Mouse (Mus musculus) 3T3-L1 (cell line): ENCODE measurements around the gene Ppm1b.

Experiments
- DNase-seq: peaks from one replicate; pipeline ENCODE4 v3.0.0-alpha.2; 2015; ENCODE audit warnings: low read depth, low spot score

Ppm1b gene

DNA sequence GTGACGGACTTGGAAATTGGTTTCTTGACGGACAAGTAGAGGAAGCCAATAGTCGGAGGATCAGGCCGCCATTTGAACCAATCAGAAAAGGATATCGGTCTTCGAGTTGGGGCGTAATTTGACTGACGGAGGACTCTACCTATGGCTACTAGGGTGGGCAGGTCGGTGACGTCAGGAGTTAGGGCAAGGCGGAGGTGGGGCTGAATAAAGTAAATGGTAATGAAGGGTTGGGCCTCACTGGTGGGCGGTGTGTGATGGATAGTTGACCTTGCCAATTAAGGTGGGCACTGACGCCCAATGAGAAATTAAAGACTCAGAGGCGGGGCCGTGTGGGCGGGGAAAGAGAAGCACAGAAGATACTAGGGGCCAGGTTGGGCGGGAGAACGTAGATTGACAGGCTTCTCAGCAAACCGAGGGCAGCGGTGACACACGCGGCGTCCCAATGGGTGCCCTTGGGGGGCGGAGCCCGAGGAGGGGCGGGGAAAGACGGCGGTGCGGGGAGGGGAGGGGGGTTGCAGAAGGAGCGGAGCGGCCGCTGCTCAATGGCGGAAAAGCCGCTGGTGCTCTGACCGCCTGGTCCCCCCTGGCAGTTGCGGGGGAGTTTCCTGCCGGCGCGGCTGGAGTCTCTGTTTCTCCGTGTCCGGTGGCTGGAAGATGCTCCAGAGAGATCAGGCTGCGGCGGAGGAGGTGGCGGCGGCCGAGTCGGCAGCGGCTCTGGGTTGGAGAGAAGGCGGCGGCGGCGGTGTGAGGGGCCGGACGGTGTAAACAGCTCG is 1.1 kb downstream of the Ppm1b start:
- peak; percentile 100 for DNase-seq

DNA sequence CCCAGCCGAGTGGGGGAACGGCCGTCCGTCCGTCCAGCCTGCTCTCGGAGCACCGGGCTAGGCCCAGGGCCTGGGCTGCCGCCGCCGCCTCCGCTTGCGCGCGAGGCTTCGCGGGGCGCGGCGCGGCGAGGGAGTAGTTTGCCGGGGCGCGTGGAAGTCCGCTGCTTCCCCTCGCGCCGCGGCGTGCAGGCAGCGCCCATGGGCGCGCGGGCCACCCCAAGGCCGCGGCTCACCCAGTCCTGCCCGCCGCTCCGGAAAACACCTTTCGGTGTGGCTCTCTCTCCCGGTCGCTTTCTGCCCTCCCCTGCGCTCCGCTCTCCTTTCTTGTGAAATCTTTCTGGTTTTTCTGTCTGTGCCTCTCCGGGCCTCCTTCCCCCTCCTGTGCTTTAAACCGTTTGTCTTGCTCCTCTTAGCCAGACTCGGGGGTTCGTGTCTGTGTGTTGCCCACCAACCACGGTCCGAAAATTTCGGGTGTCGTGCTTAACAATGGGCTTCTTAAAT is 1.9 kb downstream of the Ppm1b start:
- DNase-seq, result peak; percentile 33

DNA sequence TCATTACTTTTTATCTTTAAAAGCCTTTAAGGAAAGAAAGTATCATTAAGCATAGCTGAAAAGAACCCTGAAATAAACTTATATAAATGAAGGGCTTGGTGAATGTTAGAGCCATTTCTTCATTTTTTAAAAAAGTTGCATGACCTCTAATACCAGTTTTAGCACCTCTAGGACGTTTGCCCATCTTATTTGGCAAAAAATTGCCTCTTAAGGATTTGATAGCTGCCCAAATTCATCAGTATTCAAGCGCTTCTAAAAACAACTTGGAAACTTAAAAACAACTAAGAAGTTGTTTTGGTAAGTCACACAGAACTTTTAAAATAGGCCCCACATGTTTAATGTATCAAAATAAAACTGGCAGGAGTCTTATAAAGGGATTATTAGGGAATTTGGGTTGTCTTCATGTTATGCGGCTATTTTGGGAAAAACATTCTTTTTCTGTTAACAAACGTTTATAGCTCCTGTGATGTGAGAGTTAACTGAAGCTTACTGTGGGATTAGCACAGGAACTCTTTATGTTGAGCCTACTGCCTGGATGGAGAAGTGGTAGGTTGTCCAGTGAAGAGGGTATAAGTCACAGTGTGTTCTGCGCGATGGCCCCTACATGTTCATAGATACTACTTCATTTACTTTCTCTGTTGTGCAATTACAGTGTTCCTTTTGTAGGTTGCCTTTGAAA is 2.6 kb downstream of the Ppm1b start:
- peak; percentile 29 for DNase-seq

DNA sequence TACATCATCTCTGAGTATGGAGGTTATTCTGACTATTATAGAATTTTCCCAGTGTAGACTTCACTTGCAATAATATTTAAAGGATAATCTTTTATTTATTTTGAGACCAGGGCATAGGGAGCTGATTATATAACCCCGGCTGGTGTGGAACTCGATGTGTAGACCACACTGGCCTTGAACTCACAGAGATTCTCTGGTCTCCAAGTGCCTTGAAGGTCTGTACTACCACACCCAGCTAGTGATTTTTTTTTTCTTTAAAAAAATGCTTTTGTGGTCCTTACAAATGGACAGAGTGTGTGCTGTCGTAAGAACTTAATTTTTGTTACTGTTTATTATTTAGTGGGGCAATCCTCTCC is 3.1 kb downstream of the Ppm1b start:
- no peak for DNase-seq

DNA sequence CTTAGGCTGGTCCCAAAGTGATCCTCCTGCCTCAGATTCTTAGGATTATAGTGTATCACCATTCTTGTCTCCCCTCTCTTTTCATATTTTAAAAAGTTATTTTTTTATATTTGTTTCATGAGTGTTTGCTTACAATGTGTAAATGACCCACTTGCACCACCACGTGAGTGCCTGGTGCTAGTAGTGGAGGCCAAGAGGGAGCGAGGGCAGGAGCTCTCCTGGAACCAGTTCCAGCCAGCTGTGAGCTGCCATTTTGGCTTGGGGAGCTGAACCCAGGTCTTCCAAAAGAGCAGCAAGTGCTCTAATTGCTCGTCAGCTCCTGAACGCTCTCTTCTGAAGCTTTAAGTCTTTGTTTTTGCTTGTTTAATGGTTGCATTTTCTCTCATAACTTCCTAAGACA is 3.6 kb downstream of the Ppm1b start:
- no peak for DNase-seq

DNA sequence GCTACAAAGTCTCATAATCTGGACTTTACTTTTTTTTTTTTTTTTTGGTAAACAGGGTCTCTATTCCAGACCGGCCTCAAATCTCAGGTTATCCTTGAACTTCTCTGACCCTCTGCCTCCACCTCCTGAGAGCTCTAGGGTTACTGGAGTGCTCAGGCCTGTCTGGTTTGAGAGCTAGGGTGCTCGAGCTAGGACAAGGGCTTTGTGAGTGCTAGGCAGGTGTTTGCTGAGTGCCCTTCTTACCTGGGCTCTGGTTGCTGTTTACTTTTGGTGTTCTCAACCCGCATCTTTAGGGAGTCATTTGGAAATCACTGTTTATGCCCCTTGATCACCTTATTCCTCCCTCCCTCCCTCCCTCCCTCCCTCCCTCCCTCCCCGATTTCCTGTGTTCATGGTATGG is 5.5 kb downstream of the Ppm1b start:
- DNase-seq, result no peak

DNA sequence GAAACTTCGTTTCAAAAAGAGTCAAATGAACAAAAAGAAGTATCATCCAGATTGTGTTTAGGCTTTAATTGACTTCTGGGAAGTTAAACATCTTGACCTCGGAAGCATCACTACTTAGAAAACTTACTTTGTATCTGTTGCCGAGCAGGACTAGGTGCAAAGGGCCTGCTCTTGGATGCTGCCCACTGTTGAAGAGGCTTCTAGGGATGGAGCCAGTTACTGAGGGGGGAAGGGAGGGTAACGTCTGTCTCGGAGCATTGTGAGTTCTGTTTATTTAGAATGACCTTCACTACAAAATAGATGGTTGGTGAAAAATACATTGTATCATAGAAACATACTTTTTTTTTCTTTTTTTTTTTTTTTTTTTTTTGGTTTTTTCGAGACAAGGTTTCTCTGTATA is 7.1 kb downstream of the Ppm1b start:
- DNase-seq, result no peak

DNA sequence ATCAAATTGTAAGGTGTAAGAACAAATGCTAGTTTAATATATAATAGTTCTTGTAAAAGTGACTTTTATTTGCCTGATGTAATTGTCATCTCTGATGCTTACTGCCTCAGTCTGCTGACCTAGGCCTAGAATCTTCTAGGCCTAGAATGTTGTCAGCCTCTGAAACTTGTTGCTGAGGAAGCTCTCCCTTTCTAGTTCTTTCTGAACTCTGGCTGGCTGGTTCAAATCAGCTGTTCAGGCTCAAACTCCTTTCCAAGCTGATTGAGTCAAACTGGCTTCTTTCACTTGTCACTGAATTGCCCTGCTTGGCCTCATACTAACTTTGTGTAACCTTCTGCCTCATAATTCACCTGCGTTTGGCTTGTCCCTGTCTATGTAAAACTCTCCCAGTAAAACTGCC is 9.7 kb downstream of the Ppm1b start:
- no peak for DNase-seq

DNA sequence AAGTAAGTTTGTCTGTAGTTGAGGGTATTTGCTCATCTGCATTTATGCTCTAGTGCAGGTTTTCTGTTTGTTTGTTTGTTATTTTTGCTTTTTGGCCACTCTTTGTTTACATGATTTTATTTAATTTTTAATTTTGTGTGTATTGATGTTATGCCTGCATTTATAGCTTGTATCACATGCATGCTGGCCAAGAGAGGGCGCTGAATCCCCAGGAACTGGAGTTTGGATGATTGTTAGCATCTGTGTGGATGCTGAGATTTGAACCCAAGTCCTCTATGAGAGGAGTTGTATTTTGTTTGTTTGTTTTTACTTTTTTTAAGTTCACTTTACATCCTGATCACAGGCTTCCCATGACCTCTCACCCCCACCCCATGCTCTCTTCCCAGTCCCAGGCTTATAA is 10.5 kb downstream of the Ppm1b start:
- DNase-seq, result no peak

DNA sequence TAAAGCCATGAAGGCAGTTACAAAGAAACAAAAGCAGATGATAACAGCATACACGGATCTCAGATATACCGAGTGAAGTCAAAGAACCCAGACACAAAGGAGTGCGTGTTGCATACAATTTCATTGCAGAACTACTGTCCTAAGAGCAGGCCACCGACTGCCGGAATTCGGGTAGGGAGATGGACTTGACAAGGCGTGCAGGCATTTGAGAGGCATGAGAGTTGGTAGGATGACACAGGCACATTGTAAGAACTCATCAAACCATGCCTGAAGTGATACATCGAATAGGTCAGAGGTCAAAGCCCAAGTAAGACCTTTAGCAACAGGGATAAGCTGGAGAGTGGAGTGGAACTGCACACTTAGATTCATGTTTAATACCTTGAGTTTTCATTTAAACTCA is 13.4 kb downstream of the Ppm1b start:
- DNase-seq, result no peak

DNA sequence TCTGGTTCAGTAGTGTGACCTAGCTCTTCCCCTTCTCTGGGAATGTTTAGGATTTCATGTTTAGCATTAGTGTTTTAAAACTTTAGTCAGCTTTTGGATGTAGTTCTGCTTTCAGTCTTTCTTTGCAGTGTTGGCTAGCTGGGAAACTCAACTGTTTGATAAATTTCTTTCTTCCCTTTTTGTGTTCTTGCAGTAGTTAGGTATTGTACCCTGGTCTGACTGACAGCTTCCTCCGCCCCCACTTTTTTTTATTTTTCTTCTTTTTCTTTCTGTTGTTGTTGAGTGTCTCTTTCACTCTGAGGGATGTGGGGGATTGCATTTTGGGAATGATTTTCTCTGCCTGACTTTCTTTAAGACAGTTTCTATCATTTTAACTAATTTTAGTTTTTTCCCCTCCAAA is 25.2 kb downstream of the Ppm1b start:
- no peak for DNase-seq

DNA sequence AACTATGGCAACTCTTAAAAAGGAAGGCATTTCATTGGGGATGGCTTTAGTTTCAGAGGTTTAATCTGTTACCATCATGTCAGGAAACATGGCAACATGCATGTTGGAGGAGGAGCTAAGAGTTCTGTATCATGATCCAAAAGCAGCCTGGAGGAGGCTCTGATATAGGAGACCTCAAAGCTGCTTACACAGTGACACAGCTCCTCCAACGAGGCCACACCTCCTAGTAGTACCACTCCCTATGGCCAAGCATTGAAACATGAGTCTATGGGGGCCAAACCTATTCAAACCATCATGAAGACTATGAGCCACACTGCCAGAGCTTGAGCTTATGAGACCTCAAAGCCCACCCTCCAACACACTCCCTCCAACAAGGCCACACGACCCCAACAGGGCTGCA is 26.2 kb downstream of the Ppm1b start:
- DNase-seq, result no peak

DNA sequence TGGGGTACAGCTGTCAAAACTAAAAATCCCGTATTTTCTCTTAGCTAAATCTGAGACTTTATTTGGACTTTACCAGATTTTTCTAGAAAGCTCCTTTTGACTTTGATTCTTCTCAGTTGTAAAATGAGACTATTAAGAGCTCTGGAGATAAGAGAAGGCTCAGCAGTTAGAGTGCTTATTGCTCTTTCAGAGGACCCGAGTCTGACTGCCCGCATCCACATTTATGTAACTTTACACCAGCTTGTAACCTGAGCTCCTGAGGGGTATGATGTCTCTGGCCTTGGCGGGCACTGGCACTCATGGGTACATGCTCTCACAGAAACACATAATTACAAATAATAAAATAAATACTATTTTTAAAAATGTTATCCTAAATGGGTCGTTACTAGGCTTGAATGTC is 29.8 kb downstream of the Ppm1b start:
- no peak for DNase-seq

DNA sequence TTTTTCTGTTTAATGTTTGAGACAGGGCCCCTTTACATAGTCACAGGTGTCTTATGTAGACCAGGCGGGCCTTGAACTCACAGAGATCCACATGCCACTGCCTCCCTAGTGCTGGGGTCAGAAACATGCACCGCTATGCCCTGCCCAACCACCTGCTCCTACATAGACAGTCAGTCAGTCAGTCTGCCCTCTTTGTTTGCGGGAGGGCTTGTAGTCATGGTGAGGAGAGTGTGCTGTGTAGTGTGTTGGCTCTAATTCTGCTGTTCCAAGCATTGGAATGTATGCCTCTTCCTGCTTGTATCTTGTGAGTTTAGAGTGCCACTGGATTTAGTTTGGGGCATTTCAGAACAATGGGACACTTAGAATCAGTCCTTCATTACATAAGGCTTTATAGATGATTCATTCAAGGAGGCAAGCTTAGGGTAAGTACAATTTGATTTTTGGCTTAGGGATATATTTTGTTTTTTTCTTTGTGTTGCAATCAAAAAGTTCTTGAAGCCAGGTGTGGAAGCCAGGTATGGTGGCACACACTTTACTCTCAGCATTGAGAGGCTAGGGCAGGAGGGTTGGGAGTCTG is 31.4 kb downstream of the Ppm1b start:
- peak; percentile 7 for DNase-seq

DNA sequence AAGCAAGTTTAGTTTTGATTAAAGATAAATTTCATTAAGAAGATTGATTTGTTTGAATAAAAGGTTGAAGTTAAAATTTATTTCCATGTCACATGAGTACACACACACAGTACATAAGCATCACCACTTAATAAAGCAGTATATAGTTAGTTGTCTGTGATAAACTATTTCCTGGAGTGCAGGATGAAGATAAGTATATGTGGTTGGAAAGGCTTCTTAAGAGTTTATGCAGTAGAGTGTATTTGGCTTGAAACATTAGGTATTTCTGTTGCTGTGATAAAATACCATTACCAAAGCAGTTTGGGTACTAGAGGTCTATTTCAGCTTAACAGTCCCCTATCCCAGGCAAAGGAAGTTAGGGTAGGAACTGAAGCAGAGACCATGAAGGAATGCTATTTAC is 32.0 kb downstream of the Ppm1b start:
- DNase-seq, result no peak

DNA sequence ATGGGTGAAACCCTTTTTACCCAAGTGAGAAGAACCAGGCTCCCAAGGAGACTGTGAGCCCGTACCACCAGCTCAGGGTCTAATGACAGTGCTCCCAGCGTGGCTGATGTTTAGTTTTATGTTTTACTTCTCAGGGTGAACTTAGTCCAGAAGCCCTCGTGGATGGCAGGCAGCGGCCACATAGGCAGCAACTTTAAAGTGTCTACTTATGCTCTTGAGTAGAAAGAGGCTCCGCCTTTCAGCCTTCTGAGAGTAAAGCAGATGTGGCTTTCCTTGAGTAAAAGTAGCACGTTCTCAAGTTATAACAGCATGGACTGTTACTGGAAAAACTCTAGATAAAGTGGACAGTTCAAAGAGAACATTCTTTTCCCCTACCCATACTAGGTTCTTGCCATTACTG is 39.3 kb downstream of the Ppm1b start:
- no peak for DNase-seq

DNA sequence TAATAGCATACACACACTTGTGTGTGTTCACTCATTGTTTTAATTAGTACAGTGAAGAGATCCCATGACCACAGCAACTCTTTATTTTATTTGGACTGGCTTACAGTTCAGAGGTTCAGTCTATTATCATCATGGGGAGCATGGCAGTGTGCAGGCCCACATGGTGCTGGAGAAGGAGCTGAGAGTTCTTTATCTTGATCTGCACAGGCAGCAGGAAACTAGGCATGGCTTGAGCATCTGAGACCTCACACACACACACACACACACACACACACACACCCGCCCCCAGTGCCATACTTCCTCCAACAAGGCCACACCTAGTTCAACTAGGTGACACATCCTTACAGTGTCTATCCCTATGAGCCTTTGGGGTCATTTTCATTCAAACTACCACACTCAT is 41.1 kb downstream of the Ppm1b start:
- DNase-seq, result no peak

DNA sequence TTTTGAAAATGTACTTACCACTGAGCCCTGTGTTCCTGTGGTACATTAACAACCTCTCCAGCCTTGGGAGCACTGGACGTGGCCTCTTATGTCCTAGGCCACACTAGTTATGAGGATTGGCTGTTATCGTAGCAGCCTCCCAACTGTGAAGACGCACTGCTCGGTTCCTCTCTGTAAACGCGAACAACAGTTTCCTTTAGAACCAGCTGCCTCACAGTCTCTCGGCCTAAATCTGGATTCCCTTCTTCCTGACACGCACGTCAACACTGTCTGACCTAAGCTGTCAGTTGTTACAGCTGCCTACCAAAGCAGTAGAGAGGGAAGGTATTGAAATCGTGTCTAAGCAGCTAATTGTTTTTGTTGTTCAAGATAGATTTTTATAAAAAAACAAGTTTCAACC is 43.1 kb downstream of the Ppm1b start:
- DNase-seq, result no peak

DNA sequence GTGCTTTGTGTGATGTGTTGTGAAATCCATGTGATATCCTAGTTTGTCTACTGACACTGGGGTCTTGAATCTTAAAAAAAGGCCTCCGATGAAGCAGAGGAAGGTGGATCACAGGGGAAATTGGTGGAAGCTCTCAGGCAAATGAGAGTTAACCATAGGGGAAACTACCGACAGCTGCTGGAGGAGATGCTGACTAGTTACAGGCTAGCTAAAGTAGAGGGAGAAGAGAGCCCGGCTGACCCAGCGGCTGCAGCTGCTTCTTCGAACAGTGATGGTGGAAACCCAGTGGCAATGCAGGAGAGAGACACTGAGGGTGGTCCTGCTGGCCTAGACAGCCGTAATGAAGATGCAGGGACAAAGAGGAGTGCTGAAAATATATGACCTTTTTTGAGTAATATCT is 56.9 kb downstream of the Ppm1b start:
- no peak for DNase-seq

DNA sequence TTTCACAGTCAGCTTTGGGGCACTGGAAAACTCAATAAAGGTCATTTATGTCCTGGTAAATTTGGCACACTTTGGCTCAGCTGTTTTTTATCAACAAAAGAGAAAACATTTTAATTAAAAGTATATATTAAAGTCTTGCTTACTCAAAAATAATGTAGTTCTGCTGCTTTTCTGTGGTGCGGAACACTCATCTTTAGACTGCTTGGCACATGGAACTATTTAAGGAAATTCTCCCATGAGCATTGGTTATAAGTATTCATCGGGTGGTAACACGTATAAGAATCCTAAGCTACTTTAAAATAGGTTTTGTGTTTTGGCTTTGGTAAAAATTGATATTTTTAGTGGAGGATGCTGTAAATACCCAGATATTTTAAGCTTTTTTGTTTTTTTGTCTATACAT is 58.1 kb downstream of the Ppm1b start:
- no peak for DNase-seq

DNA sequence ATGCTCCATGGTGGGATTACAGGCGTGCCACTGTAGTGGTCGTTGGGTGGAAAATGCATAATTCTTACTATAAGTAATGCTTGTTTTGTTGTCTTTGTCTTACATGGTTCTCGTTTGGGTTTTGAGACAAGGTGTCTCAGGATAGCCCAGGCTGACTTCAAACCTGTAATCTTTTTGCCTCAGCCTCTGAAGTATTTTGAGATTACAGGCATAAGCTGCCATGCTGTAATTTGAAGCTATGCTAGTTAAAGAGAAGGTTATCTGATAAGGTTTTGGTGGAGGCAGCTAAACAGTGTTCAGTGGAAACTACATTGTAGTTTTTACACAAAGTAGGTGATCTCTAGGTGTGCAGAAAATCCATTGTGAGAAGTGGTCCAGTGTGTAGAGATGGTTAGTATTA is 61.8 kb downstream of the Ppm1b start:
- no peak for DNase-seq

DNA sequence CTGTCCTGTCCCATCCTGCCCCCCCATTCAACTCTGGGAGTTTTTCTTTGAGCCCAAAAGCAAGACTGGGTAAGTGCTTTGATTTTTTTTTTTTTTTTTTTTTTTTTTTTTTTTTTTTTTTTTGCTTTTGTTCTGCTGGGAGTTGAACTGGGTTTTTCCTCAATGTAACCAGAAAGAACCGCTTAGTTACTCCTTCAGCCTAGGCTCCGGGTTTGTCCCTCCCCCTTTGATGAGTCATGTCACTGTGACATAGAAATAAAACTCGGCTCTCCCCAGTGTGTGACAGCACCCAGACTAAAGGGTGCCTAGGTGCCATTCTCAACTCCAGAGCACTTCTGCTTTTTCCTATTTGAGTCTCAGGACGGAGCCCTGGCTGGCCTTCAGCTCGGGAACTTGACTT is 62.3 kb downstream of the Ppm1b start:
- DNase-seq, result peak; percentile 38

DNA sequence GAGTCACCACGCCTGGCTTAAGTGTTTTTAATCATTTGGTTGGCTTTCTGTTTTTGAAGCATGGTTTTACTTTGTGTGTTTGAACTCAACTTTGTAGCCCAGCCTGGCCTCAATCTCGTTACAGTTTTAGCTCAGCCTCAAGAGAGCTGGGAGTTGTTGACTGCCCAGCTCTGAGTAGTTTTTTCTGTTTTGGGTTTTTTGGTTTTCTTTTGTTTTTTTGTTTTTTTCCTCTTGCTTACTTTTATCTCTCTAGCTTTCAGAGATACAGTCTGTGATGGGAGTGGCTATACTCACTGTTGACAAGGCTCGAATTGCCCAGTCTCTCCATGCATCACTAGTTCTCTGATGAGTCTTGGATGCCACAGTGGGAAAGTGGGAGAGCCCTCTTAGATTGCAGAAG is 63.8 kb downstream of the Ppm1b start:
- DNase-seq, result no peak
